Mouse (Mus musculus) embryo, embryonic 9.5 days (tissue): Measurements from ENCODE around the gene Arsb.
"Not testable (repeated sequence)": the region's sequence is repeated elsewhere in the genome, so short reads cannot be mapped to it uniquely, and the experiment has no call there.

ENCODE experiments used
- DNase-seq: peaks from one replicate; pipeline ENCODE4 v3.0.0-alpha.2; 2017; ENCODE audit errors: extremely low spot score

The Arsb gene

DNA sequence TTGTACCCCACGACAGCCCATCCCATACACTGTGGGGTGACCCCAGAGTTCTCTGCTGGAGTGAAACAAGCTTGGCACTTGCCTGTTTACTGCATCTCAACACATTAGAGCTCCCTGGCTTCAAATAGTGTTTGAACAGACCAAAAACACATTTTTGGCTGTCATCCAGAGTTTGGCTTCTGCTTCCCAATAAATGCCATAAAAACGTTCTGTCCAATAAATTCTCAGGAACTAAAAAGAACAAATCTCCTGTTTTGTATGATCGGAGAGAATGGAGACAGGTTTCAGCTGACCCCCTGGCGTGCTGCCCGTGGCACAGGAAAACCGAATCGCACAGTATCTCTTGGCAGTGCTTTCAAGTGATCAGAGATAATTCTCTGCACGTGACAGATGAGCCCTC is 16.2 kb downstream of the Arsb start:
- no peak for DNase-seq

DNA sequence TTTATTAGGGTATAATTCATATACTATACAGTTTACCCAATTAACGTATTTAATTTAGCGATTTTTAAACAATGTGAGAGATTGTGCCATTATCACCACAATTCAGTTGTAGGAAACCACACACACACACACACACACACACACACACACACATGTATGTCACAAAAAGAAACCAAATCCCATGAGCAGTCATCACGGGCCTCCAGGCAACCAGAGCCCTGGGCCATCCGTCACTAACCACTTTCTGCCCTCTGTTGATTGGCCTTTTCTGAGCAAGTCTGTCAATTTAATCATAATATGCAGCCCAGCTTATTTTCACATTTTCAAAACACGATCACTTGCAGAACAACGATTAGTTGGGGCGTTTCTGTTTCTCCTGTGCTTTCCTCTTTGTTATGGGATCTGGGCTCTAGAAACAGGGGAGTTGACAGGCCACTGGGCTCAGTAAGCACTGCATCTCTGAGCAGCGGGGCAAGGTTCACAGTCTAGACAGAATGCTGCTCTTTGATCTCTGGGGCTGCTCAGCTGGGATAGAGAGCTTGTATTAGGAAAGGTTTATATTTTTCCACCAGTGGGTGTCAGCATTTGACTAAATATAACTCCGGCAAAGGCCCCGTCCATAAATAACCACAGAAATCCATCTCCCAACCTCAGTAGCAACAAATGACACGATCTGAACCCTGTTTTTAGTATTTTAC is 21.7 kb downstream of the Arsb start:
- DNase-seq: peak; percentile 76

DNA sequence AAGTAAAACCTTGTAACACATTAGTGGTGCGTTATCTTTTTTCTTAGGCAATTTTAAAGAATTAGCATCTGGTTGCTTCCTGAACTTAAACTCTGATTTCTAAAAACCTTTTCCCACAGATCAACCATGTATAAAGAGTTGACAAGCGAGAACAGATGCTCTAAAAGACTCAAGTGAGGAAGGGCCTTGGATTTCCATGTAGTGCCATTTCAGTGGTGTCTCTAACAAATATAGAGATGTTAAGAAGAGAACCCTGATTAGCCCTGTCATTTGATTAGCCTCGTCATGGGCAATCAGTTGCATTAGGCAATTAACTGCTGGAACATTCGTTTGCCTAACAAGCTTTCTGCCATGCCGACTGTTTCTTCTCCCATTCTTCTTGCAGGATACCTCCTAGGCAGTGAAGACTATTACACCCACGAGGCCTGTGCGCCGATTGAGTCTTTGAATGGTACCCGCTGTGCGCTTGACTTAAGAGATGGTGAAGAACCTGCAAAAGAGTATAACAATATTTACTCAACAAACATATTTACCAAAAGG is 22.3 kb downstream of the Arsb start:
- no peak for DNase-seq

DNA sequence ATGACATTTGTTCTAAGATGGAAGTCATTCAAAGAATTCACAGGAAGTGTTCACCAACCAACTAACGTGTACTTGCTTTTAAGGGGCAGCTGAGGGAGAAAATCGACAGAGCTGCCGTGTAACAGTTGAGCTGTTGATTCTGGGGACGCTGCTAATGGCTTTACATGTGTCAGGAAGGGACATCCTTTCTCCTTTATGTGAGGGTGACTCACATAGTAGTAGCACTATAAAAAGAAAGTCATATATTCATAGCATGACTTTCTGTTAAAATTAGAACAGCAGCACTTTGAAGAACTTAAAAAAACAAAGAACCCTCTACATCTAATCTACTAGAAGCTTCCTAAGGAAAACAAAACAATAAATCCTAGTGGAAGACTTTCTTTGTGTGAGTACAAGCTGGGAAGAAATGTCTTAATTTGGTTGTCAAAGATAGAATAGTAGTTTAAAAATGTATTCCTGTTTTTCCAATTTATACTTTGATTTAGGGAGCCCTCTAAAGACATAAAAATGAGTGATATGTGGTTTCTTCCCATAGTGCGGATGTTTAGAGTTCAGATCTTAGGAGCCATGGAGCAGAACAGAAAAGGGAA is 25.7 kb downstream of the Arsb start:
- DNase-seq: no peak

GRCm38 (mm10) chr13:93810311-93810710 is 38.9 kb downstream of the Arsb start:
- DNase-seq: not testable (repeated sequence)

DNA sequence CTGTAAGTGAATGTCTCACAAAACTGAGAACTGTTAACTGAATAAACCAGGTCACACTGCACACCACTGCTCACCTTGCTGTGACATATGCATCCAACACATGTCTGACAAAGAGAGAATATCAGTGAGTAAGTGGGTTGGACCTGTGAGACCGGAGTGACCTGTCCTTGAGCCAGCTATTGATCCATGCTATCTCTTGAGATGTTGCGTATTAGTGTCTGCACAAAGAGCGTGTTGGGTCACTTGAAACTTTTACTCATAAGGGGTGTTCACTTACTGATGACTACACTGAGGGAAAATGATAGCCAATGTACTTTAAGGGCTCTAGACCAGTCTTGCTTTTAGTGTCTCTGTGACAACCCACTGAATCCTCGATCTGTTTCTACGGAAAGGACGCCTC is 42.7 kb downstream of the Arsb start:
- no peak for DNase-seq

GRCm38 (mm10) chr13:93814676-93815075 is 43.2 kb downstream of the Arsb start:
- no peak for DNase-seq

DNA sequence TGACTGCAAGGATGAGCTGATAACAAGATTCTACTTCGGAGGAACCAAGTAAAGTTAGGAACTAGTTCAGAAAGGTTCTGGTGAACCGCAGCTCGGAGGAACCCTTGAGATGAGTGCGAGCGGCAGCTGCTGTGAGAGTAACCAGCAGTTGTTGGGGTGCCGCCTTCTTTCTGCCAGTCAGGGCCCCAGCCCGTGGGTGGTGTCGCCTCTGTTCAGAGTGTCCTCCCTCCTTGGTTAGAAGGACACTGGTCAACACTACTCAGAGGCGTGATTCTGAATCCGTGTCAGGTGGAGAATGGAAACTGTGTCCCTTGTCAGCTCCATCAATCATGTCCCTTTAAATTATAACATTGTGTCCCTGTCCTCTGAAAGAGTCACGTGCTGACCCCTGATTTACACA is 43.7 kb downstream of the Arsb start:
- DNase-seq: no peak

- DNase-seq: no peak
Observed at GRCm38 (mm10) chr13:93816127-93816526, 44.7 kb downstream of the Arsb start.

DNA sequence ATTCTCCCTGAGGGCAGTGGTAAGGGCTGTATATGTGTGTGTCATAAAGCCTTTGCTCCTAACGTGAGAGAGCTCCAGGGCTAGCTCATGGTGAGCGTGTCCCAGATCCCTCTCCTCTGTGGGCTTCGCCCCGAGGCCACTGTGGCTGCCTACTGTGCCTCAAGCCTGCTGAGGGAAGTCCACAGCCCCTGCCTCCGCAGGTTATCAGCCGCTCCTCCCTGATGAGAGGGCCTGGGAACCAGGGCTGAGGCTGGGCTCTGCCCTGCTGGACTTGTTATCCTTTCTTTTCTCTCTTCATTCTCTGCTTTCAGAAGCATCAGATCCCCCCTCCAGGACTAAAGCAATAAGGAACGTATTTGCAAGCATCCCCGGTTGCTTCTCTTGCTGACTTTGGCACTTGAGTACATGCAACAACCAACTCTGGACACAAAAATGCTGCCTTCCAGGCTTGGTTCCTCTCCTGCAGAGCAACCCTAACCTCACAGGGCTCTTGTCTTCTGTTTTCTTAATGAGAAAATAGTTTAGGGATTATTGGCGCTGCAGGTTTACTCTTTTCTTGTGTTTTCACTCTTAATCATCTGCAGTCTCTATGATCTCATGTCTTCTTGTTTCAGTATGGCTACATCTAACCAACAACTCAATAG is 45.4 kb downstream of the Arsb start:
- no peak for DNase-seq

- no peak for DNase-seq
Observed at GRCm38 (mm10) chr13:93820173-93820572, 48.7 kb downstream of the Arsb start.

GRCm38 (mm10) chr13:93822001-93822400 is 50.6 kb downstream of the Arsb start:
- no peak for DNase-seq

- DNase-seq: no peak
Observed at GRCm38 (mm10) chr13:93825792-93826558, 54.5 kb downstream of the Arsb start.

DNA sequence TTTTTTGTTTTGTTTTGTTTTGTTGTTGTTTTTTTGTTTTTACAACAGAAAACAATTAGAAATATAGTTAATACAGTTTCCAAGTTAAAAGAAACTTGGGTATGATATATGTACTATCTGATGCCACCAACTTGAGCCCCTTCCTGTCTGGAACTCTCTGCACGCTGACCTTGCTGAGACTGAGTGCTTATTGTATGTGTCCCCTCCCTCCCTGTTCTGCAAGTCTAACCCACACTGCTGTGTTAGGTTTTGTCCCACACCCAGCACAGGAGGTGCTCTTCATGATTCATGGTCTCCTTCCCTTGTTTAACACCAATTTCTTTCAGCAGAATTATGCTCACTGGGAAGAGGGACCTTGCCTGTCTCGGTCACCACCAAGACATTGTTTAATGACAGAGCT is 56.3 kb downstream of the Arsb start:
- no peak for DNase-seq

DNA sequence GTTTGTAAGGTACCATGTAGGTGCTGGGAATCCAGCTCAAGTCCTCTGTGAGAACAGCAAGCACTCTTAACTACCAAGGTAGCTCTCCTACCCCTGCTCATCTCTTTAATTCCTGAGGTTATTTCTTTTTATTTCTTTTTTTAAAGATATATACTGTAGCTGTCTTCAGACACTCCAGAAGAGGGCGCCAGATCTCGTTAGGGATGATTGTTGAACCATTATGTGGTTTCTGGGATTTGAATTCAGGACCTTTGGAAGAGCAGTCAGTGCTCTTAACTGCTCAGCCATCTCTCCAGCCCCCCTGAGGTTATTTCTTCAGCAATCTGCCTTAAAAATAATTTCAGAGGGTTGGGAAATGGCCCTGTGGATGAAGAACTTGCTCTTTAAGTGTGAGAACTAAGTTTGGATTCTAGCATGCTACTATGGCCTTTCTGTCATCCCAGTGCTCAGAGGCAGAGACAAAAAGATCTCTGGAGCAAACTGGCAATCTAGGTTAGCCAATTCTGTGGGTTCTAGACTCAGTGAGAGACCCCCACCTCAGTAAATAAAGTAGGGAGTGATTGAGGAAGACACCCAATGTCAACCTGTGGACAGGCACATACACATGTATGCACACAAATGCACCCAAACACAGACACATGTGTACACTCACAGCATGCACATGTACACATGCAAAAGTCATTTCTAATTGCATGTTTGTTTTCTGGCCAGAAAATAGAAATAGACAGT is 58.3 kb downstream of the Arsb start:
- DNase-seq: no peak

DNA sequence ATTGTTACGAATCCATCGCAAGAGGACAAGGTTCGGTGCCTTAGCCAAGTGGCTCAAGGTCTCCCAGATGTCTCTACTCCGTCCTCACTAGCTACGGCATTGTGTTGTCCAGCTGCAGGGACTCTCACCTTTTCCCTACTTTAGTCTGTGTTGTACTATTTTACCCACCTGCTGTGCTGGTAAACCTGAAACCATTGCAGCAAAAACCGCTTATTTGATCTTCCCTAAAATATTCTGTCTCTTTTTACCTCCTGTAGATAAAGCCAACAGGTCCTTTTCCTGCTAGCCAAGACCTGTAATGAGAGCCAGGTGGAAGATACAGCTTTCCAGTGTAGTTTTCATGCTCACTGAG is 58.8 kb downstream of the Arsb start:
- DNase-seq: no peak

- no peak for DNase-seq
Observed at GRCm38 (mm10) chr13:93837481-93838225, 66.2 kb downstream of the Arsb start.

GRCm38 (mm10) chr13:93838431-93839136 is 67.2 kb downstream of the Arsb start:
- no peak for DNase-seq

GRCm38 (mm10) chr13:93839137-93839630 is 67.8 kb downstream of the Arsb start:
- DNase-seq: peak; percentile 63

- no peak for DNase-seq
Observed at GRCm38 (mm10) chr13:93839721-93840120, 68.3 kb downstream of the Arsb start.
